Mouse (Mus musculus): Measurements from ENCODE around the gene Fasn.

Fasn gene

GRCm38 (mm10) chr11:120826016-120826953, 1.9 kb upstream of the Fasn start:
- no peak for DNase-seq

GRCm38 (mm10) chr11:120825289-120825863, 1.0 kb upstream of the Fasn start:
- no peak for DNase-seq

- no peak for DNase-seq
Observed at GRCm38 (mm10) chr11:120824787-120825288, 491 bp upstream of the Fasn start.

- DNase-seq = peak; percentile 73
Observed at GRCm38 (mm10) chr11:120823551-120823947, 798 bp downstream of the Fasn start.

GRCm38 (mm10) chr11:120822831-120823550, 1.4 kb downstream of the Fasn start:
- no peak for DNase-seq

GRCm38 (mm10) chr11:120822321-120822720, 2.0 kb downstream of the Fasn start:
- no peak for DNase-seq

GRCm38 (mm10) chr11:120821076-120821922, 3.0 kb downstream of the Fasn start:
- DNase-seq = peak; percentile 30

GRCm38 (mm10) chr11:120820546-120820945, 3.8 kb downstream of the Fasn start:
- DNase-seq = no peak

GRCm38 (mm10) chr11:120819556-120819955, 4.8 kb downstream of the Fasn start:
- no peak for DNase-seq

GRCm38 (mm10) chr11:120818251-120818650, 6.1 kb downstream of the Fasn start:
- DNase-seq = no peak

GRCm38 (mm10) chr11:120817358-120817757, 7.0 kb downstream of the Fasn start:
- no peak for DNase-seq

GRCm38 (mm10) chr11:120812068-120812467, 12.3 kb downstream of the Fasn start:
- DNase-seq = peak; percentile 48

GRCm38 (mm10) chr11:120808010-120808409, 16.3 kb downstream of the Fasn start:
- no peak for DNase-seq

- DNase-seq = no peak
Observed at GRCm38 (mm10) chr11:120805375-120806298, 18.7 kb downstream of the Fasn start.

GRCm38 (mm10) chr11:120804769-120805168, 19.6 kb downstream of the Fasn start:
- DNase-seq = no peak

GRCm38 (mm10) chr11:120804274-120804673, 20.1 kb downstream of the Fasn start:
- no peak for DNase-seq

GRCm38 (mm10) chr11:120800061-120800904, 24.1 kb downstream of the Fasn start:
- DNase-seq = peak; percentile 75

- no peak for DNase-seq
Observed at GRCm38 (mm10) chr11:120799316-120799890, 24.9 kb downstream of the Fasn start.

GRCm38 (mm10) chr11:120798244-120798643, 26.1 kb downstream of the Fasn start:
- DNase-seq = no peak

- no peak for DNase-seq
Observed at GRCm38 (mm10) chr11:120796614-120796946, 27.8 kb downstream of the Fasn start.
